Mouse (Mus musculus): Measurements from ENCODE around the gene Cyp2r1.
"Not testable (repeated sequence)": the region's sequence is repeated elsewhere in the genome, so short reads cannot be mapped to it uniquely, and the experiment has no call there.

Gene Cyp2r1

GRCm38 (mm10) chr7:114562531-114563241, at the start of gene Cyp2r1:
Cyp2r1 (minus strand) TSS chr7:114562972.
- peak; percentile 83 for DNase-seq (ENCODE audit: low spot score)

- not testable (repeated sequence) for DNase-seq (ENCODE audit: low spot score)
Observed at GRCm38 (mm10) chr7:114594391-114594790, 31.6 kb upstream of the Cyp2r1 start.

GRCm38 (mm10) chr7:114582441-114582840, 19.7 kb upstream of the Cyp2r1 start:
- no peak for DNase-seq (ENCODE audit: low spot score)

GRCm38 (mm10) chr7:114581200-114581599, 18.4 kb upstream of the Cyp2r1 start:
- DNase-seq (ENCODE audit: low spot score) = no peak

- no peak for DNase-seq (ENCODE audit: low spot score)
Observed at GRCm38 (mm10) chr7:114580426-114580825, 17.7 kb upstream of the Cyp2r1 start.

- DNase-seq (ENCODE audit: low spot score) = no peak
Observed at GRCm38 (mm10) chr7:114577665-114578064, 14.9 kb upstream of the Cyp2r1 start.

GRCm38 (mm10) chr7:114576931-114577330, 14.2 kb upstream of the Cyp2r1 start:
- DNase-seq (ENCODE audit: low spot score) = no peak

GRCm38 (mm10) chr7:114573866-114574265, 11.1 kb upstream of the Cyp2r1 start:
- not testable (repeated sequence) for DNase-seq (ENCODE audit: low spot score)

GRCm38 (mm10) chr7:114536179-114536578, 26.6 kb downstream of the Cyp2r1 start:
- no peak for DNase-seq (ENCODE audit: low spot score)

- no peak for DNase-seq (ENCODE audit: low spot score)
Observed at GRCm38 (mm10) chr7:114526245-114526644, 36.5 kb downstream of the Cyp2r1 start.

- DNase-seq (ENCODE audit: low spot score) = no peak
Observed at GRCm38 (mm10) chr7:114520122-114520521, 42.6 kb downstream of the Cyp2r1 start.

GRCm38 (mm10) chr7:114508879-114509278, 53.9 kb downstream of the Cyp2r1 start:
- DNase-seq (ENCODE audit: low spot score) = no peak
